Mouse (Mus musculus): ENCODE data around the gene Tmem255b.
A peak's percentile ranks its signal among the peaks of the same experiment; 100 is the strongest.

Tmem255b gene

GRCm38 (mm10) chr8:13491491-13492010 is 56.6 kb downstream of the Tmem255b start:
- no peak for DNase-seq (ENCODE audit: low spot score)

- DNase-seq (ENCODE audit: low spot score), result no peak
Measured at GRCm38 (mm10) chr8:13492198-13492995, 57.4 kb downstream of the Tmem255b start.

GRCm38 (mm10) chr8:13493011-13493410 is 58.0 kb downstream of the Tmem255b start:
- no peak for DNase-seq (ENCODE audit: low spot score)

- DNase-seq (ENCODE audit: low spot score), result peak; percentile 36
Measured at GRCm38 (mm10) chr8:13493858-13494631, 59.1 kb downstream of the Tmem255b start, which contains the start of gene Gas6. Gene Gas6 (minus strand): TSS chr8:13494490.

GRCm38 (mm10) chr8:13501221-13501620 is 66.2 kb downstream of the Tmem255b start:
- no peak for DNase-seq (ENCODE audit: low spot score)

GRCm38 (mm10) chr8:13503936-13504606 is 69.1 kb downstream of the Tmem255b start:
- DNase-seq (ENCODE audit: low spot score), result no peak

GRCm38 (mm10) chr8:13504894-13505674 is 70.1 kb downstream of the Tmem255b start:
- no peak for DNase-seq (ENCODE audit: low spot score)

GRCm38 (mm10) chr8:13506849-13507248 is 71.9 kb downstream of the Tmem255b start:
- peak; percentile 59 for DNase-seq (ENCODE audit: low spot score)

GRCm38 (mm10) chr8:13507284-13507937 is 72.4 kb downstream of the Tmem255b start:
- DNase-seq (ENCODE audit: low spot score), result no peak

- DNase-seq (ENCODE audit: low spot score), result no peak
Measured at GRCm38 (mm10) chr8:13512016-13512415, 77.0 kb downstream of the Tmem255b start.

- no peak for DNase-seq (ENCODE audit: low spot score)
Measured at GRCm38 (mm10) chr8:13512677-13513076, 77.7 kb downstream of the Tmem255b start.

GRCm38 (mm10) chr8:13513556-13514370 is 78.8 kb downstream of the Tmem255b start:
- DNase-seq (ENCODE audit: low spot score), result no peak

- DNase-seq (ENCODE audit: low spot score), result no peak
Measured at GRCm38 (mm10) chr8:13516011-13516442, 81.0 kb downstream of the Tmem255b start.

- DNase-seq (ENCODE audit: low spot score), result no peak
Measured at GRCm38 (mm10) chr8:13516728-13517127, 81.7 kb downstream of the Tmem255b start.

GRCm38 (mm10) chr8:13517284-13517781 is 82.3 kb downstream of the Tmem255b start:
- DNase-seq (ENCODE audit: low spot score), result no peak
